Mouse (Mus musculus): ENCODE results near the gene Mrgprh. TPM values are rescaled to one million over a fixed set of nuclear protein-coding genes. Genes with fewer than 3 reads are reported as not detected.

The Mrgprh gene
- total RNA-seq, 2 experiments from 2014 or later = 0.16 TPM; not detected in 1

DNA sequence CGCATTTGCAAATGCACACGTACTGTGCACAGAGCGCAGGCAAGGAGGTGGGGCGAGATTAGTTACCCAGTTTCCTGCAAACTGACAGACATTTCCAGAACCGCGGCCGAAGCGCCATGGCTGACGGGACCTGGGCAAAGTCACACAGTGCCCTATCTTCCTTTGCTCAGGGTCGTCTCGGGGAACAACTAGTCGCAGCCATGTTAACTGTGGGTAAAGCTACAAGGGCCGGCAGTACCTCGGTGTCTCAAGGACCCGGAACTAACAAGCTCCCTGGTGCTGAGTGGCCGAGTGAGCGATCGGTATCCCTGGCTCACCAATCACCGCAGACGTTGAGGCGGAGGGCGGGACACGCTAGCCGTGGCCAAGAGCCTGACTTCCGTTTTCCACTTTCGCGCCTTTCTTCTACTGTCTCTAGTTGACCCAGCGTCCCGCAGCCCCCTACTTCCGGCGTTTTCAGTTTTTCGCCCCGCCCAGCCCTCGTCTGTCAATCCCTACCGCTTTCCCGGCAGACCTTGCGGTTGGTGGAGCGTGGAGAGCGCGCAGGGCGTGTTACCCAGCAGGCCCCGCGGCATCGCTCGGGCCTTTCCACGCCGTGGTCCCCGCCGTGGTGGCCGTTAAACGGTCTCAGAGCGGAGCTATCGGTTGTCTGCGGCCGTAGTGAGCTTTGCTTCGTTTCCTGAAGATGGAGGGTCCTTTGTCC lies 40.2 kb downstream of the Mrgprh start, which contains the start of gene Mrpl18:
Gene Mrpl18, minus strand, starts transcription at position 465 of the 703 bp plus-strand sequence.
- DNase-seq (ENCODE audit: low spot score in 2 of 2) = peak; percentile 92

DNA sequence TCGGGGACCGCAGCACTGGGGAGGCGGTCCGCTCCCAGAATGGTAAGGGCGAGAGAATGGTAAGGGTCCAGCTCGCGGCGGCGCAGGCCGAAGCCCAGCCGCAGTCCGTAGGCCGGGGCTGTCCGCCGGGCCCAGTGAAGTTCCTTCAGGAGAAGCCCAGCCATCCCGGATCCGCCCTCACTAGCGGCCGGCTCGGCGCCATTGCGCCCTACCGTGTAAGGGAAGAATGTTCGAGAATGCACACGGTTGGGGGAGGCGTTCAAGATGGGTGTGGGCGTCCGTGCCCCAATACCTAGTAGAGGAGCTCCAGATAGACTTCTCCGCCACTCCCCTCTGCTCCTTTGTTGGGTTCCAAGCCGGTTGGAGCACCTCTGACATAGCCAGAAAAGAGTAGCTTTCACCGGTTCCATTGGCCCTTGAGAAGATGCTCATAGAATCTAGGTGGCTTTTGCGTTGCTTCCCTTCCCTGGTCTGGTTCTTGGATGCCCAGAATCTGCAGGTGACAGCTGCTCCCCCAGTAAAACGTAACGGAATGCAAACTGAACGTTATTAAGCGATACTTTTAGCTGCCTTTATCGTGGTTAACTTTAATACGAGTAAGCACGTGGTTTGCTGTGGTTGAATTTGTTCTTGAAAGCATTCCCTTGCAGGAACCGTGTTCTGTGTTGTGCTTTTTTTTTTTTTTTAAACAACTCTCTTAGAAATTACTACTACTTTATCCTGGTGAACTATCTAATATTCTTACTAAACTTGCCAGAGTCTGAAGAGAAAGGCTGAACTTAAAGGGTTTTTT lies 41.0 kb downstream of the Mrgprh start:
- DNase-seq (ENCODE audit: low spot score in 2 of 2) = peak in 1 of 2 experiments; percentile 54

DNA sequence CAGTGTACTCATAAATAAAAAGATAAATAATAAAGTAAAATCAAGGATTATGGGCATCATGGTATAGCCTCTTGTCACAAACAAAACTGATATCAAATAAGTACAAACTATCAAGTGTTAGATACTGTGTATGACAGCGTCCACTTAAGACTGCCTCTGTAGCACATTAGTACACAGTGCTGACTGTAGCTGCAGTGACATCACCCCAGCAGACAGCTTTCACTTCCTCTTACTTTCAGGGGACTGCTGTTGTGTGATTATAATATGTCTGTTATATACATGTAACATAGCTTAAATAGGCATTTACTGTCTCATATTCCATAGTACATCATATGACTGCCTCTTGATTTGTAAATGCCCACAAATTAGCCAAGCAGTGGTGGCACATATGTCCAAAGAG lies 45.2 kb downstream of the Mrgprh start:
- no peak for DNase-seq (ENCODE audit: low spot score in 2 of 2)

DNA sequence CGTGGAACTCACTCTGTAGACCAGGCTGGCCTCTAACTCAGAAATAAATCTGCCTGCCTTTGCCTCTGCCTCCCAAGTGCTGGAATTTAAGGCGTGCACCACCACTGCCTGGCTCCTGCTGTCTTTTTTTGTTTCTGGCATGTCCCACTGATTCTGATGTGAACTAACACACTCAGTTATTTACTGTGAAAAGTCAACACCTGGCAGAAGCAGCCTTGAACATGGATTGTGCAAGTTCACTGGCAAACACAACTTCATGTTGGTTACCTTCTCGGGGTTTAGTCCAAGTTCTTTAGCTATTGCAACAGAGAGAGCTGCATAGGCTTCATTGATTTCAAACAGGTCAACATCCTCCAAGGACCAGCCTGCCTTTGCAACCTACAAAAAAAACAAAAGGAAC lies 49.2 kb downstream of the Mrgprh start:
- no peak for DNase-seq (ENCODE audit: low spot score in 2 of 2)

DNA sequence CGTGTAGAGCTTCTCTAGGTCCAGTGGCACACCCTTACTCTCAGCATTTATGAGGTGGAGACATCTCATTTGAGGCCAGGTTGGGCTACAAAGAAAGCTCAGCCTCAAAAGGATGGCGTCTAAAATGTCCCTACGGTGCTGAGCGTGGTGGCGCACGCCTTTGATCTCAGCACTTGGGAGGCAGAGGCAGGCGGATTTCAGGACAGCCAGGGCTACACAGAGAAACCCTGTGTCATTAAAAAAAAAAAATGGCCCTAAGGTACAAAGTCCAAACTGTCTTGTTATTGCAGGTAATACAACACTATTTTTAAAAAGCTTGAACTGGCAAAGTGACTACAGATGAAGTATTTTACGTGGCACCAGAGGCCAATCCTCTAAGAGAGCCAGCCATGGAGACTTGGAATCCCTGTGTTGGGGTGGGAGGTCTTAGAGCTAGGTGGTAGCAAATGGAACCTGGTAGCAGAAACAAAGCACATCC lies 49.9 kb downstream of the Mrgprh start:
- DNase-seq (ENCODE audit: low spot score in 2 of 2) = no peak

Small RNA genes lying within 50 kb of the gene (microRNA-seq; reads per million reads assigned to microRNA genes)
- 0 reads per million in 2 experiments for gene Gm24085 (ENCODE audit: borderline number of aligned reads in 2 of 2)

Other genes with a start within 250 kb of the Mrgprh start
- gene Slc22a1, start 200.2 kb upstream of the Mrgprh start, total RNA-seq (2021) = under 1 TPM in 1 of 2 experiments, not detected in 1; 0.43 TPM
- gene Igf2r, start 106.4 kb upstream of the Mrgprh start, total RNA-seq (2021) = 10 to 100 TPM; 55.8 to 67.8 TPM
- not detected for gene Mas1, start 7.9 kb upstream of the Mrgprh start, total RNA-seq (2021)
- gene Pnldc1, start 34.2 kb downstream of the Mrgprh start, total RNA-seq (2021) = 1 to 10 TPM; 3.3 to 5.5 TPM
- gene Tcp1, start 39.7 kb downstream of the Mrgprh start, total RNA-seq (2021) = 100 to 1,000 TPM; 233 to 235 TPM
- gene Mrpl18, start 40.3 kb downstream of the Mrgprh start, total RNA-seq (2021) = 10 to 100 TPM; 69.9 to 72.7 TPM
- gene Acat3, start 64.6 kb downstream of the Mrgprh start, total RNA-seq (2021) = 1 to 10 TPM in 1 of 2 experiments, under 1 TPM in 1; 0.86 to 1.4 TPM
- 100 to 1,000 TPM in 1 of 2 experiments, 10 to 100 TPM in 1; 78.2 to 190 TPM for gene Acat2, start 84.7 kb downstream of the Mrgprh start, total RNA-seq (2021)
- 10 to 100 TPM; 55.4 to 55.6 TPM for gene Wtap, start 118.1 kb downstream of the Mrgprh start, total RNA-seq (2021)
- 100 to 1,000 TPM; 428 to 588 TPM for gene Sod2, start 130.8 kb downstream of the Mrgprh start, total RNA-seq (2021)
- under 1 TPM in 1 of 2 experiments, not detected in 1; 0.77 TPM for gene Gpr31b, start 176.3 kb downstream of the Mrgprh start, total RNA-seq (2021)
- under 1 TPM; 0.19 to 0.73 TPM for gene Tcp10b, start 185.1 kb downstream of the Mrgprh start, total RNA-seq (2021)